Mouse (Mus musculus) lung, postnatal 25 days (tissue): ENCODE measurements around the gene Hoxb2.

Source experiments
- DNase-seq: peaks from one replicate; pipeline ENCODE4 v3.0.0; 2022; ENCODE audit warnings: low spot score

The Hoxb2 gene

DNA sequence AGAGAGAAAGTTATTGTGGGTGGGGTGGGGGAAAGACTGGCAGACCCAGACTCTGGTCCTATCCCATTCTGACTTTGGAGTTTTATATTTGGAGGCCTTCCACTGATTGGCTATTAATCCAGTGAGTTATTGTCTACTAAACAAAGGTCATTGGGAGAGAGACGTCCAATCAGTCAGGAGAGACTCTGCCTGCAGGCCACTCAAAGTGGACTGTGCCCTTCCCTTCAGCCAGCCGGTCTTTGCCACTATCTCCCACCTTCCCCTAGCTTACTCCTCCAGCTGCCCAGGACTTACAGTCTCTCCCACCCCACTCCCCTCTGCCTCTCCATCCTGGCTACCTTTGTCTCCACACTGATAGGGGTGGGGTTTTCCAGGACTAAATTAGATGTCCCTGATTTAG is 13.7 kb upstream of the Hoxb2 start:
- DNase-seq: no peak

DNA sequence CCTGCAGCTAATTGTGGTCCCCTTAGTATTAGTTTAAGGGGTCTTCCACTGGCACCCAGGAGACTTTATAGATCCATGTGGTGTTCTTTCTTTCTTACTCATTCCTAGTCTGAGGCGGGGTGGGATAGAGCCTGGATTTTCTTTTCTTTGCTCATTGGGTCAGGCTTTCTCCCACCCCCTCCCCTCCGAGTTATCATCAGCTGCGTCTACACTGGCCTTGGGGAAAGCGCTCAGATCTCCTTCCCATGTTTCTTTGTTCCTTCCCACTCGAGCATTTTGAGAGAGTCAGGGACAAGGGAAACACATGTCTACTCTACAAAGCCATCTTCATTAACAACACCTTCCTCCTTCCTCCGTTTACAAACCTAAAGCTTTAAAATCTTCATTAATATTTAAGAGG is 13.3 kb upstream of the Hoxb2 start:
- no peak for DNase-seq

DNA sequence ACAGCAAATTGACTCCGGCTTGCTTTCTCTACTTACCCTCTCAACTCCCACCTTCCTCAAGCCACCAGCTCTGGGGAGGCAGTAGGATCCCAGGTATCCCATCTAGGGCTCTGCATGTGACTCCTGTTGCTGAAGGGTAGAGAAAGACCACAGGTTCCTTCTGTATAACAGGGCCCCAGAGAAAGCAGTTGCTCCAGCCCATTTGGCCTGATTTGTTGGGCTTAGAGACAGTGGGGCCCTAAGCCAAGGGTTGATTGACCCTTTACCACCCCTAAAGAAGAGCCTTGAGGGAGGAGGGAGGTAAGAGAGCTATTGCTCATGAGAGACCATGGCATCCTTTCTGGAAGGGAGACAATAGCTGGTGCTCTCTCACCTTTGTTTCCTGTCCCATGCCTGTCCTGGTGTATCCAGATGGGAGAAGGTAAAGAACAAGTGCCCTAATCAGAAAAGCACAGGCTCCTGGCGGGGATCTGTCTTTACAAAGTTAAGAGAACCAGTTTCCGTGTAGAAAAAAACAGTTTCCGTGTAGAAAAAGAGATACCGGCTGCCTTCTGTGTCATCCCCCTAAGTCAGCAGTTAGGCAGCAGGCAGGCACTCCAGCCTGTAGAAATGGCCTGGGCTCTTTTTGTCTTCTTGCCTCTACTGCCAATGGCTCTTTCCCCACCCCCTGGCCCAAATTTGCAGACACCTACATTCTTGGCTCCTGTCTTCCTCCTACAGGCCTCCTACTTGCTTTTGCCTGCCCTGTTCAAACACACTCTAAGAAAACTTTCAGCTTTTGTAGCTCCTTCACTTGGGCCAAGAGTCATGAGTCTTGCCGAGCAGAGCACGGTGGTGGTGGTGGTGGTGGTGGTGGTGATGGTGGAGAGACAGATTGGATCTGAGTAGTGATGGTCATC is 11.1 kb upstream of the Hoxb2 start:
- no peak for DNase-seq

DNA sequence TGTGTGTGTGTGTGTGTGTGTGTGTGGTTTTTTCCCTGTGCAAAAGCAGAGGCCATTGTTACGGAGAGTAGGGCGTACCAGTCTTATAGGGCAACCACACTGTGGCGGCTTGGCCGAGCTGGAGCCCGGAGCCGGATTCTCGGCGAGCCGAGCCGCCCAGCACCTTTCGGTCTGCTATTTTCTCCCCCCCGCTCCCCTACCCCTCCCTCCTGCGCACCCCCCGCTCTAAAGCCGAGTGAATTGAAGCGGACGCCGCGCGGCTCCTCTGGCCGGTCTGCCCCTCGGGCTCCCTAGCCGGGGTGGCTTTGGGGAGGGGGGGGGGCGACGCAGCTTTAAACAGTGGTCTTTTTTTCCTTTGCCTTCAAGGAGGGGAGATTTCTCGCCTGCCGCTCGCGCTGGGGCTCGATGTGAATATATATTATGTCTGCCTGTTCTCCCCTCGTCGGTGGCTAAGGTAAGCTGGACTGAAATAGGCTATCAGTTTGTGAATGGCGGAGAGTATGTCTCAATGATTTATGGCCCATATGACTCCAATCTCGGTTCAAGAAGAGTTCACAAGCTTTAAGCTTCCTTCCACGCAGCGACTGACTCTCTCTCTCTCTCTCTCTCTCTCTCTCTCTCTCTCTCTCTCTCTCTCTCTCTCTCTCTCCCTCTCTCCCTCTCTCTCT is 9.5 kb upstream of the Hoxb2 start:
- no peak for DNase-seq

DNA sequence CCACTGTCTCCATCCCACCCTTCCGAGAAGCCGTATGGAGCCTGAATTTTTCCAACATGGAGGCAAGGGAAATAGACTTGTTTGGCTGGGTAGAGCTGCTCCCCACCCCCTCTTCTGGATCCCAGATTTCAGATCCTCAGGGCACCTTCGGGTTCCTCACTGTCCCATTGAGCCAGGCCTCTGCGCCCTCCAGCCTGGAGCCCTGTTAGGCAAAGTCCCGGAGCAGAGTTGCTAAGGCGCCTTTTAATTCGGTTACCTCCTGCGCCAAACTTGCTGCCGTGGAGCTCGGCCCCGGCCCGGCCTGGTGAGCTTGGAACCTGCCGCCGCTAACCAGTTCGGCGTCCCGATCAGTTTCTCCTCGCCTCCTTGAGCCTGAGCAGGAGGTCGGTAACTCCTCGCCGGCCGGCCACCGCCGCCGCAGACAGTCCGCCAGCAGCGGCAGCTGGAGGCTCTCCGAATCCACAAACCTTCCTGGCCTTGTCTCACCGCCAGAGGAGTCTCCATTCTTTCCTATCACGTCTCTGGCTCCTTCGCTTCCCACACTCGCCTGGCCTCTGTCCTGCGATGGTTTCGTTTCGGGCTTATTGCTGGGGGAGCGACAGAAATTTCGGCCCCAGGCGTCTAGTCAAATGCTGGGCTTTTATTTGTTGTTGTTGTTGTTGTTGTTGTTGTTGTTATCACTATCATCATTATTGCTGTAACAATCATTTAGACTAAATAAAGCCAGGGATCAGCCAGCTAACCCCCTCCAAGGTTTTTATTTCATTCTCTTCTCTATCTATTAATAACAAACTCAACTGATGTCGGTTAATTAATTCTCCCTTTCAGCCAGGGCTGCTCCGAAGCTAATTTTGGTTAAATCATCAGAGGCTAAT is 8.4 kb upstream of the Hoxb2 start:
- no peak for DNase-seq

DNA sequence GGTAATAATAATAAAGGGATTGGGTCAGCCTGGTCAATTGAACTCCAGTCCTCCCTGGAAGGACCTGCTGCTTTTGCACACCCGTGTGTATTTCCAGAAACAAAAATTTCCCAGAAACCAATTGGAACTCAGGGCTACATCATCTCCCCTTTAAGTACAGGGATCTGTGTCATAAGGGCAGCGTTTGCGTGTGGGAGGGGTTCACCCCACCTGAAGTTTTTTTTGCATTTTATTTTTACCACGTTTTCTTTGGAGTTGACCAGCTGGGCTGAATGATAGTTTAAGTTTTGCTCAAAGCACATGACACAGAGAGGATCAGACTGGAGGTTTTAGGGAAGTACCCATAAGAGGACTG is 7.8 kb upstream of the Hoxb2 start:
- DNase-seq: no peak

DNA sequence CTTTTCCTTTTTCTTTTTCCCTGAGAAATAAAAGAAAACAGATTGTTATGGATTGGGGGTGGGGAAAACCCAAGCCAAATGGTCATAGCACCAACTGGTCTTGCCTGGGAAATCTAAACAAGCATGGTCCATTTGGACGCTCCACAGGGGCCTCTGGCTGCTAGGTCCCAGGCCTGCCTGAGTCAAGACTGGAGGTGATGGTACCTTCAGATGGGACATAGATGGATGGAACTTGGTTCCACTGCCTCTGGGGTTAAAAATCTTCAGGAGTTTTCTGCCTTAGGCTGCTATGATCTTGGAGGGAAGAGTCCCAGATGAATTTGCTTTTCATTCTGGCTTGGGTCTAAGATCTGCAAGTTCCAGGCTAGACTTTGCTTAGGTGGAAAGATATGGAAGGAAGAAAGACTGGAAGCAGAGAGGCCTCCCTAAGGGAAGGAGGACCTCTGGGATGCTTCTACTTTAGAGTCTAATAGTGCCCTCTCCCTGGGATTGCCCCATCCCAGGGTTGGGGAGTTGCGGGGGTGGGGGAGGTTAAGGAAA is 7.0 kb upstream of the Hoxb2 start:
- DNase-seq: no peak

GRCm38 (mm10) chr11:96344061-96344877 is 6.1 kb upstream of the Hoxb2 start:
- no peak for DNase-seq

DNA sequence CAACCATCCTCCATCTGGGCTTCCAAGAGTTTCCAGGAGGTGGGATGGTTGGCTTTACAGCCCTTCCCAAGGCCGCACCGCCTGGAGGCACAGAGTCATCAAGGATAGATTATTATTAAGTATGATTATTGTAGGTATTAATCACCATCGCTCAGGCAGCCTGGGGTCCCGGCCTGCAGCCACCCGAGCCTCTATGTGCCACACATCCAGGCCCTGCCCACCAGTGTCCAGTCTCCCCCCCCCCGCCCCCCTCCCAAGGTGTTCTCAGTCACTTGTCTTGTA is 5.5 kb upstream of the Hoxb2 start:
- no peak for DNase-seq

DNA sequence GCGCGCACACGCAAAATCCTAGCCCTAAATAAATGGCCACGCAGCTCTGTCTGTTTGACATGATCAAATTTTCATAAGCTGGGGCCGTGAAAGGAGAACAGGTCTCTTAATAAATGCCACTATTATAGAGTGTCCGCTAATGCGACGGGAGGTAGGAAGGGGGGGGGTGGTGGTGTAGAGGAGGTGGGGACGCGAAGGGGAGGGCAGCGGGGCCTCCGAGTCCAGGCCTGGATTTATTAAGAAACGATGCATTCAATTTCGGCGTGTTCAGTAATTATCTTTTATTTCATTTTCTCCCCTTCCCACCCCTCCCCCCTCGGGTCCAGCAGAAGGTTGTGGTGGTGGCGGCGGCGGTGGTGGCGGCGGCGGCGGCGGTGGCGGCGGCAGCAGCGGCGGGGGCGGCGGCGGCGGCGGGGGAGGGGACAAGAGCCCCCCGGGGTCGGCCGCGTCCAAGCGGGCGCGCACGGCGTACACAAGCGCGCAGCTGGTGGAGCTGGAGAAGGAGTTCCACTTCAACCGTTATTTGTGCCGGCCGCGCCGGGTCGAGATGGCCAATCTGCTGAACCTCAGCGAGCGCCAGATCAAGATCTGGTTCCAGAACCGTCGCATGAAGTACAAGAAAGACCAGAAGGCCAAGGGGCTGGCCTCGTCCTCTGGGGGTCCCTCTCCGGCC is 5.0 kb upstream of the Hoxb2 start:
- no peak for DNase-seq

- no peak for DNase-seq
These were observed 4.2 kb upstream of the Hoxb2 start for GRCm38 (mm10) chr11:96345893-96346806.

- no peak for DNase-seq
These were observed 3.3 kb upstream of the Hoxb2 start for GRCm38 (mm10) chr11:96346916-96347520.

DNA sequence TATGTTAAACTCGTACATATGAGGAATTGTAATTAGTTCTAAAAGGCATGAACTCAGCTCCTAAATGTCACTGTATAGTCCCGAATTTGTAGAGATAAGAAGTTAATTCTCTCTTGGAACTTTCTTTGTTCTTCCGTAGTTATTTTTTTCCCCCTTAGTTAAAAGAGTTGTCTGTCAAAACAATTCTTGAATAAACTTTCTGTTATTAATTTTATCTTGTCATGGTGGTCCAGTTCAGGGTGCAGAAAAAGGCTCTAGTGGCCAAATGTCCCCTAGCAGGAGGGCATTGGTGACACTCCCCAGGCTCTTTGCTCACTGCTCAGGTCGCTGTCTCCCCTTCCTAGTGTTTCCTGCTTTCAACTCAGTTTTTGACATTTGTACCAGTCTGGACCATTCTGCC is 2.6 kb upstream of the Hoxb2 start:
- DNase-seq: no peak

- DNase-seq: no peak
These were observed 2.0 kb upstream of the Hoxb2 start for GRCm38 (mm10) chr11:96348141-96348928.

- no peak for DNase-seq
These were observed 1.3 kb upstream of the Hoxb2 start for GRCm38 (mm10) chr11:96348988-96349387.

DNA sequence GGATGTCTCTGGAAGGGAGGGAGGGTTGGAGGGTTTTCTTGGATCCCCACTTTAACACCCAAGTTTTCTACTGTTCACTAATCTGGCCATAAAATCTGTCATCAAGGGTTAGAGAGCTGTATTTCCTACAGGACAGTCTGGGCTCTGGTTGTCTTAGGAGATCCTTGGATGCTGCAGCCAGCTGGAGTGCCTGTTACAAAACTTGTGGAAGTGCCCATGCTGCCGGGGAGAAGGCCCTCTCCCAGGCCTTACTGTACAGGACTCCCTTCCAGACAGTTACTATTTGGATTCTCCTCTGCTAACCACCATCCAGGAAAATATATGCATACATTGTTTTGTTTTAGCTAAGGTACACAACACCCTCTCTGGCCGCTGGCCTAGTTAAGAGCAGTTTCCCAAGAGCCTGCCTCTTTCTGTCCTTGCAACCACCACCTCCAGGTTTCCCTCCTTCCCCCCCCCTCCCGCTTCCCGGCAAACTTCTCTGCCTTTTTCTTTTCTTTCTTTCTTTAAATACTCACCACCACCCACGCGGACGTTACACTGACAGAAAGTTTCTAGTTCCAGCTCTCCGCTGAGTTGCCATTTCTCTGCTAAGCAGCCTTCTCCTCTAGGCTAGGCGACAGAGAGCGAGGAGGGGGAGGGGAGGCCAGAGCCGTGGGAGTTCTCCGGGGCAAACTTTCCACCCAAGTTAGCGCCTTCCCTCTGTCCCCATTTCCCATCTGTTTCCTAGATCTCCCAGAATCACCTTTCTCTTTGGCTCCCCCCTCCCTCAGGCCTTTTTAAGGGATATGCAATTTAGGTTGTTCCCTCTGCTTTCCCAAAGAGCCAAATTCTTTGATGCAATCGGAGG is 609 bp upstream of the Hoxb2 start:
- DNase-seq: no peak

GRCm38 (mm10) chr11:96350791-96351190 is 466 bp downstream of the Hoxb2 start:
- no peak for DNase-seq

GRCm38 (mm10) chr11:96351312-96351711 is 987 bp downstream of the Hoxb2 start:
- DNase-seq: no peak
